Mouse (Mus musculus): ENCODE measurements around the gene Ttc34. TPM values are rescaled to one million over a fixed set of nuclear protein-coding genes. Genes with fewer than 3 reads are reported as not detected.

Ttc34 gene
- polyA plus RNA-seq (2015; fragmentation: Nextera tagmentation; extraction: Ambion mirVana): 3.0 and 3.8 TPM in 2 replicates

GRCm38 (mm10) chr4:154837170-154837569, at the start of gene Ttc34:
TSS of gene Ttc34 (plus strand) at chr4:154837459.

GRCm38 (mm10) chr4:154869440-154869839, 32.2 kb downstream of the Ttc34 start, which contains the start of gene Mmel1:
TSS of gene Mmel1 (plus strand) at chr4:154869585.

GRCm38 (mm10) chr4:154898506-154899446, 61.5 kb downstream of the Ttc34 start, which contains the start of gene Fam213b:
TSS of gene Fam213b (minus strand) at chr4:154899135.

Other genes with a start within 250 kb of the Ttc34 start
- 8.7 and 11.2 TPM in 2 replicates for gene Prdm16, start 200.6 kb upstream of the Ttc34 start, polyA plus RNA-seq (2015; fragmentation: Nextera tagmentation; extraction: Ambion mirVana)
- gene Actrt2, start 169.6 kb upstream of the Ttc34 start, polyA plus RNA-seq (2015; fragmentation: Nextera tagmentation; extraction: Ambion mirVana): not detected in 2 replicates
- 0.57 and 1.1 TPM in 2 replicates for gene Mmel1, start 32.1 kb downstream of the Ttc34 start, polyA plus RNA-seq (2015; fragmentation: Nextera tagmentation; extraction: Ambion mirVana)
- gene Fam213b, start 61.7 kb downstream of the Ttc34 start, polyA plus RNA-seq (2015; fragmentation: Nextera tagmentation; extraction: Ambion mirVana): 90.3 and 99.4 TPM in 2 replicates
- gene Tnfrsf14, start 91.1 kb downstream of the Ttc34 start, polyA plus RNA-seq (2015; fragmentation: Nextera tagmentation; extraction: Ambion mirVana): 0.33 and 0.54 TPM in 2 replicates
- 117 and 132 TPM in 2 replicates for gene Hes5, start 123.5 kb downstream of the Ttc34 start, polyA plus RNA-seq (2015; fragmentation: Nextera tagmentation; extraction: Ambion mirVana)
- gene Pank4, start 126.7 kb downstream of the Ttc34 start, polyA plus RNA-seq (2015; fragmentation: Nextera tagmentation; extraction: Ambion mirVana): 28.6 and 29.7 TPM in 2 replicates
- gene Plch2, start 219.3 kb downstream of the Ttc34 start, polyA plus RNA-seq (2015; fragmentation: Nextera tagmentation; extraction: Ambion mirVana): 12.6 and 15.3 TPM in 2 replicates
- gene Pex10, start 229.6 kb downstream of the Ttc34 start, polyA plus RNA-seq (2015; fragmentation: Nextera tagmentation; extraction: Ambion mirVana): 16.2 and 19.1 TPM in 2 replicates
- 128 and 140 TPM in 2 replicates for gene Rer1, start 248.9 kb downstream of the Ttc34 start, polyA plus RNA-seq (2015; fragmentation: Nextera tagmentation; extraction: Ambion mirVana)
- gene Morn1, start 249.1 kb downstream of the Ttc34 start, polyA plus RNA-seq (2015; fragmentation: Nextera tagmentation; extraction: Ambion mirVana): 6.7 and 7.2 TPM in 2 replicates

Data from neural tube, postnatal 0 days (tissue).